Mouse (Mus musculus) forebrain, embryonic 14.5 days (tissue): ENCODE measurements around the gene Cdc26. TPM values are rescaled to one million over a fixed set of nuclear protein-coding genes. Genes with fewer than 3 reads are reported as not detected.

ENCODE experiments used
- ATAC-seq: fragments of 200-750 bp; cut with Nextera tagmentation; 2 replicates; pipeline ENCODE4 v1.8.0; 2017; ENCODE audit warnings: mild to moderate bottlenecking, moderate library complexity
- DNase-seq: peaks from one replicate; pipeline ENCODE4 v3.0.0-alpha.2; 2015; ENCODE audit warnings: low spot score
- H3K27ac ChIP-seq: fragments of 300-500 bp; sonication (generic); 2 replicates; pipeline ENCODE4 v1.5.1; 2014; ENCODE audit warnings: low read depth, mild to moderate bottlenecking, control low read depth, low read length, moderate library complexity
- H3K27me3 ChIP-seq: fragments of 300-500 bp; sonication (generic); replicated peaks from 2 replicates; pipeline ENCODE4 v1.6.1; 2014; ENCODE audit warnings: low read length, control low read depth, mixed read lengths; ENCODE audit not compliant: control insufficient read depth, insufficient read depth
- H3K36me3 ChIP-seq: fragments of 300-500 bp; sonication (generic); 2 replicates; pipeline ENCODE4 v1.6.1; 2014; ENCODE audit warnings: low read length, control low read depth; ENCODE audit not compliant: control insufficient read depth, insufficient read depth
- H3K4me1 ChIP-seq: fragments of 300-500 bp; sonication (generic); 2 replicates; pipeline ENCODE4 v1.6.1; 2014; ENCODE audit warnings: antibody characterized with exemption, low read length, control low read depth; ENCODE audit not compliant: control insufficient read depth, insufficient read depth
- H3K4me2 ChIP-seq: fragments of 300-500 bp; sonication (generic); 2 replicates; pipeline ENCODE4 v1.6.1; 2014; ENCODE audit warnings: mild to moderate bottlenecking, control low read depth, low read length
- H3K4me3 ChIP-seq: fragments of 300-500 bp; sonication (generic); 2 replicates; pipeline ENCODE4 v1.5.1; 2014; ENCODE audit warnings: low read depth, low read length, control low read depth
- H3K9ac ChIP-seq: fragments of 300-500 bp; sonication (generic); 2 replicates; pipeline ENCODE4 v1.6.1; 2014; ENCODE audit warnings: mild to moderate bottlenecking, low read length, control low read depth, moderate library complexity
- H3K9me3 ChIP-seq: fragments of 300-500 bp; sonication (generic); replicated peaks from 2 replicates; pipeline ENCODE4 v1.6.1; 2016; ENCODE audit warnings: low read length, control low read depth, mixed read lengths; ENCODE audit not compliant: control insufficient read depth
- WGBS: fragments of 180-500 bp; shearing (Covaris S2); extraction: QIAGEN DNeasy Blood & Tissue Kit; methylation state at CpG from one replicate; pipeline ENCODE4 v1.1.7; 2014; 5-methylcytosine and 5-hydroxymethylcytosine counted together
- polyA plus RNA-seq: library from polyadenylated mRNA; unstranded; fragments of >200 nt; fragmentation: Nextera tagmentation; extraction: Ambion mirVana; gene quantifications from 2 replicates; pipeline ENCODE4 v1.2.1, GENCODE M21; 2014

Gene Cdc26
- 140 and 149 TPM in 2 replicates for polyA plus RNA-seq

DNA sequence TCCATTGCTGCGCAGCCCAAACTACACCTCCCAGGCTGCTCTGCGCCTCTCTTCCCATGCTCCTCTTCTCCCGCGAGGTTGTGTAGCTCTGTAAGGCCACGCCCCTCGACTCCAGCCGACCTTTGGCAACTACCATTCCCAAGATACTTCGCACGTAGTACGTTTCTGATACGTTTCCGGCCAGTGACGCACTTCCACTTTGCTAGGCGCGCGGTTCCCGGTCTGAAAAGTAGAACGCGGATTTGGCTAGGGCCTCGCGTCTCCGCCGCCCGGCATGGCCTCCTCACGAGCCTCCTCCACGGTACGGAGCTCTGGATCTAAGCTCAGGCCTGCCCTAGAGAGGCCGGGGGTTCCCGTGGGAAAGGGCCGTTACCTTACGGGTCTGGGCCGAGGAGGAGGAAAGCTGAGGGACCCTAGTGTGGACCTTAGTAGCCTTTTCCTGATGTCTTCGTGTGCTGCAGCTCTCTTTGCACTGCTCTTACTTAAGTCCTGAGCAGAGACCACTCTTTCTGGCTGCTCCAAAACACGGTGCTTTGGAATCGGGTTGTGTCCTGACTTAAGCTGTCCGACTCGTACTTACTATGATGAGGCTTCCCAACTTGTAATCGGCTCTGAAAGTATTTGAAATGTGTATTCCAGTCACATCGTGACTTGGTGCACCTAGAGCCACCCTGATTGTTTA lies at the start of gene Cdc26, which contains the start of gene Prpf4:
Gene Cdc26, minus strand, starts transcription at position 42 of the 682 bp plus-strand sequence.
Gene Prpf4, plus strand, starts transcription at position 197 of the 682 bp plus-strand sequence.
- Histone ChIP-seq H3K9ac (peak within 1 kb of the TSS; percentile 82), H3K36me3 (peaks cover 30% of the 10 kb centered on the region), H3K4me2 (peak within 1 kb of the TSS; percentile 74), H3K27ac (peak within 1 kb of the TSS; percentile 73), H3K9me3 (no peaks in the 10 kb centered on the region), H3K27me3 (no peaks in the 10 kb centered on the region), H3K4me3 (peak within 1 kb of the TSS; percentile 64), H3K4me1 (peaks cover 23% of the 10 kb centered on the region)
- DNase-seq (peak; percentile 100), ATAC-seq (peak; percentile 100)
- WGBS = under 1% methylated on average over 39 of the region's 39 CpGs

DNA sequence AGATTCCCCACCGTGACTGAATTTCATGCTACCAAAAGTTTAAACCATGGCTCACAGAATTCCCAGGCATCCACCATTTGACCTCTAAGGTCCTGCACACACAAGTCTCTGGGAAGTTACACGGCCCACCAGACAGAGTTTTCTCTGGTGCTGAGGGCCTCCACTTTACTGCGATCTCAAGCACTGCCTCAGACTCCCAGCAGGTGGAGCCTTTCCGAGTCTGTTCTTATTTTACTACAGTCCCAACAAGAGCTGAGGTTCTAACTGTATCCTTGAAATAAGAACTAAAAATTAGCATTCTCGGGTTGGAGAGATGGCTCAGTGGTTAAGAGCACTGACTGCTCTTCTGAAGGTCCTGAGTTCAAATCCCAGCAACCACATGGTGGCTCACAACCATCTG lies 46.6 kb upstream of the Cdc26 start:
- no peak for ATAC-seq
- peak; percentile 41 for DNase-seq
- WGBS = 70% methylated on average over 5 of the region's 5 CpGs
- Histone ChIP-seq H3K4me1 (no peaks in the 10 kb centered on the region), H3K4me2 (no peak overlapping the region), H3K9me3 (no peaks in the 10 kb centered on the region), H3K36me3 (peaks cover 6% of the 10 kb centered on the region; the same call in 1 of the 2 replicates), H3K27ac (no peak overlapping the region), H3K27me3 (no peaks in the 10 kb centered on the region), H3K9ac (no peak overlapping the region), H3K4me3 (no peak overlapping the region)

DNA sequence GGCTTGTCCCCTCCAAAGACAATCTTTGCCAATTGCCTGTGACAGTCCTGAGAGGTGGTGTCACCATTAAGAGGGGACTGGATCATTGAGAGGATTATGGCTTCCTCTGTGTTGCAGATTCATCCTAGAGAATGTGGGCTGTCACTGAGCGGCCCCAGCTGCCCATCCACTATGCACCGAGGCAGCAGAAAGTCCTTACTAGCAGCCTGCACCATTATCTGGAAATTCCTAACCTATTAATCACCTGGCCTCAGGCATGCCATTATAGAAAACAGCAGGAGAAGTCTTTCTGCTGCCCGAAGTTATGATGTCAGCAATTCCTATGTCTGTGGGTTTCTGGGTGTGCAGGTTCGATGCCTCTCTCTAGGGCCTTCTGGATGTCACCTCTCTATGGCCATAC lies 32.5 kb upstream of the Cdc26 start:
- no peak overlapping the region for H3K27ac ChIP-seq
- H3K4me2 ChIP-seq = no peak overlapping the region
- no peaks in the 10 kb centered on the region for H3K27me3 ChIP-seq
- no peaks in the 10 kb centered on the region for H3K36me3 ChIP-seq
- no peak overlapping the region for H3K9ac ChIP-seq
- H3K4me3 ChIP-seq = no peak overlapping the region
- 73% methylated on average over 4 of the region's 4 CpGs for WGBS
- ATAC-seq (no peak), DNase-seq (no peak)
- no peaks in the 10 kb centered on the region for H3K9me3 ChIP-seq
- no peaks in the 10 kb centered on the region for H3K4me1 ChIP-seq

DNA sequence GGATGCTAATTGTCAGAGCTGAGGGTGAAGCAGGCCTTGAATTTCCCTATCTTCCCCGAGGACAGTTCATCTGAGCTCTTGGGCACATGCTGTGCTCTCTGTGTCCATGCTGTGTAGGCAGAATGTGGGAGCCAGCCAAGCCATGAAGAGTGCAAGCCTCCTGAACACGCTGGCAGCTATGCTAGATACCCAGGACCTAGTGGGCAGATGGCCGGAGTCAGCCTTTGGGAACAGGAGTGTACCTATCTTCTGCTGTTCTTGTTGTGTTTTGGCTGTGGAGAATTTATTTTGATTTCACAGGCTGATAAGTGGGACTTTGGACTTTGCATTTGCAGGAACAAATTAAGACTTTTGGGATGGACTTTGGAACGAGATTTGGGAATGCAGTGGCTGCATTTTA lies 32.1 kb upstream of the Cdc26 start:
- Histone ChIP-seq H3K9ac (no peak overlapping the region), H3K36me3 (no peaks in the 10 kb centered on the region), H3K4me1 (no peaks in the 10 kb centered on the region), H3K9me3 (no peaks in the 10 kb centered on the region), H3K27me3 (no peaks in the 10 kb centered on the region), H3K27ac (no peak overlapping the region), H3K4me3 (no peak overlapping the region), H3K4me2 (no peak overlapping the region)
- ATAC-seq (no peak), DNase-seq (no peak)
- WGBS = 73% methylated on average over 4 of the region's 4 CpGs

DNA sequence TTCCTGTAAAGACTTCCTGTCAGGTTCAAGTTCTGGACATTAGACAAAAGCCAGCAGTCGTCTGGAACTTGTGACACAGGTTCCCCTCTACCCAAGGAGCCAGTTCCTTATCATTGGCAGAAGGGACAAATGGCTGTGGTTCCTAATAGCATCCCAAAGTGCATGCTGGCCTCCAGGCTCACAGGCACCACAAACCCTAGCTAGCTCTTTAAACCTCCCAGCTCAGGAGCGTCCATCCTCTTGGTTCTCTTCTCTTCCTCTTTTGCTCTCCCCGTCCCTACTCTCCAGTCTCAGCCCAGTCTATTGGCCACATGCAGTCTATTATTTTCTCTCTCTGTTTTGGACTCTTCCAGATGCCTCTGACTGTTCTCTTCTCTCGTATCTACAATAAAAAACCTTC lies 31.4 kb upstream of the Cdc26 start:
- DNase-seq = no peak
- whole genome bisulfite sequencing = 71% methylated on average over 4 of the region's 4 CpGs
- ATAC-seq = no peak

DNA sequence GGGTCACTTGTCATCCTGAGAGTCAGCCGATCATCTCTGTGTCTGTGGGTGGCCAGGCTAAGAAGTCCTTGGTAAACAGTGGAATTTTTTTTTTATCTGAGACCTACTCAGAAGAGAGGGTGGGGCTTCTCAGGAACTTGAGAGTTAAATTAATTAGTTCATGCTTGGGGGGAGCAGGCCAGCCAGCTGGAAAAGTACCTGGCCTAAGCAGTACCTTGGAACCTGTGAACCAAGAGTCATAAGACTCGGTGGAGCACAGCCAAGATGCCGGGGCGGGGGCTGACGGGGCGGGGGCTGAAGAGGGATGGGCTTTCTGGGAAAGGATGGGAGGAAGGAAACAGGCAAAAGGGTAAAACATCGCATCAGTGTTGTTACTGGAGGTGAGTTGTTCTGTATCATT lies 29.4 kb upstream of the Cdc26 start:
- no peaks in the 10 kb centered on the region for H3K27me3 ChIP-seq
- no peaks in the 10 kb centered on the region for H3K4me1 ChIP-seq
- no peak for DNase-seq
- WGBS = 85% methylated on average over 7 of the region's 7 CpGs
- no peak overlapping the region for H3K9ac ChIP-seq
- H3K36me3 ChIP-seq = no peaks in the 10 kb centered on the region
- H3K4me2 ChIP-seq = no peak overlapping the region
- ATAC-seq = no peak
- no peaks in the 10 kb centered on the region for H3K9me3 ChIP-seq
- no peak overlapping the region for H3K4me3 ChIP-seq
- H3K27ac ChIP-seq = no peak overlapping the region

More for the DNA sequence above, 31.4 kb upstream of the Cdc26 start:
- Histone ChIP-seq H3K27ac (no peak overlapping the region), H3K4me3 (no peak overlapping the region), H3K4me1 (no peaks in the 10 kb centered on the region), H3K9me3 (no peaks in the 10 kb centered on the region), H3K27me3 (no peaks in the 10 kb centered on the region), H3K36me3 (no peaks in the 10 kb centered on the region), H3K9ac (no peak overlapping the region), H3K4me2 (no peak overlapping the region)

DNA sequence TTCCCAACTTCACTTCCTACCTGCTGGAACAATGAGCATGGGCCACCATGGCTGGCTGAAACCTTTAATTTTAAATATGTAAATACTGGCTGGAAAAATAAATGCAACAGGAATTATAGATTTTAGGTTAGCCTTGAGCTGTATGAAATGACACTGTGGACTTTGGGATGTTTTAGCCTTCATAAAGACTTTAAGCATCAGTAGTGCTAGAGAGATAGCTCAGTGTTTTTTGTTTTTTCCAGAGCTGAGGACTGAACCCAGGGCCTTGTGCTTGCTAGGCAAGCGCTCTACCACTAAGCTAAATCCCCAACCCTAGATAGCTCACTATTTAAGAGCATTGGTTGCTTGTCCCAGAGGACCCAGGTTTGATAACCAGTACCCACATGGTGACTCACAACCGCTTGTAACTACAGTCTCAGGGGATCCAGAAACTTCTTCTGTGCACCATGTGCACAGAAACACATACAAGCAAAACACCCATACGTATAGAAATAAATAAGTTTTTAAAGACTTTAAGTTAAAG lies 28.9 kb upstream of the Cdc26 start:
- H3K27me3 ChIP-seq = no peaks in the 10 kb centered on the region
- H3K9me3 ChIP-seq = no peaks in the 10 kb centered on the region
- H3K36me3 ChIP-seq = no peaks in the 10 kb centered on the region
- no peak overlapping the region for H3K9ac ChIP-seq
- H3K27ac ChIP-seq = no peak overlapping the region
- H3K4me1 ChIP-seq = no peaks in the 10 kb centered on the region
- WGBS = 88% methylated on average over 3 of the region's 3 CpGs
- H3K4me2 ChIP-seq = no peak overlapping the region
- no peak overlapping the region for H3K4me3 ChIP-seq
- DNase-seq (no peak), ATAC-seq (no peak)

DNA sequence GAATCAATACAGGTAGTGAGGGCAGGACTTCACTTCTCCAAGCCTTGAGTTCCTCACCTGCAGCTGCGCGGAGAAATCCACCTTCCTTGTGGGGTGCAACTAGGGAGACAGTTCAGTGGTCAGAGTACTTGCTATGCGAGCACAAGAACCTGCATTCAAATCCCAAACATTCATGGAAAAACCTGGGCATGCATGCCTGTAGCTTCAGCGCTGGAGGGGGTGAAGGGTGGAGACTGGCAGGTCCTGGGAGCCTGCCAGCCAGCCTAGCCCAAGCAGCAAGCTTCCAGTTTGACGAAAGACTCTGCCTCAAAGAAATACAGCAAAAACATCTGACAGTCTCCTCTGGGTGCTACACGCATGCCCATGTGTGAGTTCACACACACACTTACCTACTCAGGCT lies 26.6 kb upstream of the Cdc26 start, which contains the start of gene Rnf183:
Gene Rnf183, minus strand, starts transcription at position 172 of the 400 bp plus-strand sequence.
- H3K9ac ChIP-seq = no peak within 1 kb of the TSS
- H3K36me3 ChIP-seq = no peaks in the 10 kb centered on the region
- H3K4me3 ChIP-seq = no peak within 1 kb of the TSS
- ATAC-seq (no peak), DNase-seq (no peak)
- no peaks in the 10 kb centered on the region for H3K4me1 ChIP-seq
- no peaks in the 10 kb centered on the region for H3K27me3 ChIP-seq
- no peaks in the 10 kb centered on the region for H3K9me3 ChIP-seq
- 82% methylated on average over 6 of the region's 6 CpGs for WGBS
- H3K27ac ChIP-seq = no peak within 1 kb of the TSS
- H3K4me2 ChIP-seq = no peak within 1 kb of the TSS
